Mouse (Mus musculus) megakaryocyte, embryonic 14.5 days (primary cell): ENCODE results near the gene Haus5.

Experiments used
- FLI1 ChIP-seq: IDR thresholded peaks from 2 replicates; pipeline ENCODE4 v1.6.1; 2012; ENCODE audit warnings: low read length, inconsistent platforms, mixed read lengths
- GATA1 ChIP-seq: IDR thresholded peaks from 3 replicates; pipeline ENCODE4 v1.6.1; 2012; ENCODE audit warnings: mixed read lengths, low read length, inconsistent platforms, borderline replicate concordance

GRCm38 (mm10) chr7:30634621-30635020 lies 30.2 kb downstream of the Haus5 start:
- TF ChIP-seq FLI1 (no peak), GATA1 (no peak)
